Mouse (Mus musculus) hindbrain, embryonic 15.5 days (tissue): ENCODE measurements around the gene Gm12695. TPM values are rescaled to one million over a fixed set of nuclear protein-coding genes. Genes with fewer than 3 reads are reported as not detected.

ENCODE experiments used
- ATAC-seq: fragments of 200-750 bp; cut with Nextera tagmentation; 2 replicates; pipeline ENCODE4 v1.8.0; 2017; ENCODE audit warnings: low read depth, moderate number of reproducible peaks, moderate TSS enrichment; ENCODE audit not compliant: low FRiP score
- H3K27ac ChIP-seq: fragments of 300-500 bp; sonication (generic); replicated peaks from 2 replicates; pipeline ENCODE4 v1.5.1; 2015; ENCODE audit warnings: mild to moderate bottlenecking, inconsistent platforms
- H3K27me3 ChIP-seq: fragments of 300-500 bp; sonication (generic); 2 replicates; pipeline ENCODE4 v1.6.1; 2015; ENCODE audit warnings: control low read depth, inconsistent platforms
- H3K36me3 ChIP-seq: fragments of 300-500 bp; sonication (generic); 2 replicates; pipeline ENCODE4 v1.6.1; 2015; ENCODE audit warnings: control low read depth, inconsistent platforms
- H3K4me1 ChIP-seq: fragments of 300-500 bp; sonication (generic); replicated peaks from 2 replicates; pipeline ENCODE4 v1.6.1; 2015; ENCODE audit warnings: control low read depth, inconsistent platforms
- H3K4me2 ChIP-seq: fragments of 300-500 bp; sonication (generic); 2 replicates; pipeline ENCODE4 v1.6.1; 2015; ENCODE audit warnings: moderate library complexity, mild to moderate bottlenecking, inconsistent platforms
- H3K4me3 ChIP-seq: fragments of 300-500 bp; sonication (generic); 2 replicates; pipeline ENCODE4 v1.5.1; 2015; ENCODE audit warnings: mild to moderate bottlenecking, inconsistent platforms
- H3K9ac ChIP-seq: fragments of 300-500 bp; sonication (generic); 2 replicates; pipeline ENCODE4 v1.6.1; 2015; ENCODE audit warnings: inconsistent platforms
- H3K9me3 ChIP-seq: fragments of 300-500 bp; sonication (generic); 2 replicates; pipeline ENCODE4 v1.6.1; 2016; ENCODE audit warnings: control low read depth, inconsistent platforms
- WGBS: fragments of 180-500 bp; shearing (Covaris S2); methylation state at CpG from one replicate; pipeline ENCODE4 v1.1.7; 2015; 5-methylcytosine and 5-hydroxymethylcytosine counted together
- polyA plus RNA-seq: library from polyadenylated mRNA; unstranded; fragments of >200 nt; fragmentation: Nextera tagmentation; extraction: Ambion mirVana; gene quantifications from 2 replicates; pipeline ENCODE4 v1.2.1, GENCODE M21; 2015

The Gm12695 gene
- polyA plus RNA-seq, 1 experiment from 2014 or later: not detected

- H3K36me3 ChIP-seq: no peaks in the 10 kb centered on the region
- 95% methylated on average over 3 of the region's 3 CpGs for WGBS
Measured at GRCm38 (mm10) chr4:96740472-96740871, 44.5 kb downstream of the Gm12695 start.

GRCm38 (mm10) chr4:96729256-96729655, 55.7 kb downstream of the Gm12695 start:
- no peak for ATAC-seq
- no peaks in the 10 kb centered on the region for H3K9me3 ChIP-seq
- no peak overlapping the region for H3K4me3 ChIP-seq
- no peak overlapping the region for H3K4me2 ChIP-seq
- H3K27me3 ChIP-seq: no peaks in the 10 kb centered on the region
- H3K9ac ChIP-seq: no peak overlapping the region
- no peaks in the 10 kb centered on the region for H3K36me3 ChIP-seq
- H3K4me1 ChIP-seq: no peaks in the 10 kb centered on the region
- no peak overlapping the region for H3K27ac ChIP-seq
- 69% methylated on average over 4 of the region's 4 CpGs for WGBS

More at GRCm38 (mm10) chr4:96740472-96740871, 44.5 kb downstream of the Gm12695 start:
- Histone ChIP-seq H3K4me1 (no peaks in the 10 kb centered on the region), H3K27me3 (no peaks in the 10 kb centered on the region), H3K4me3 (no peak overlapping the region), H3K4me2 (no peak overlapping the region), H3K27ac (no peak overlapping the region), H3K9me3 (no peaks in the 10 kb centered on the region), H3K9ac (no peak overlapping the region)
- no peak for ATAC-seq

- Histone ChIP-seq H3K4me2 (no peak overlapping the region), H3K4me3 (no peak overlapping the region), H3K9ac (no peak overlapping the region), H3K27ac (no peak overlapping the region), H3K9me3 (no peaks in the 10 kb centered on the region), H3K4me1 (no peaks in the 10 kb centered on the region), H3K27me3 (no peaks in the 10 kb centered on the region), H3K36me3 (no peaks in the 10 kb centered on the region)
- WGBS: 78% methylated on average over 3 of the region's 3 CpGs
- ATAC-seq: no peak
Measured at GRCm38 (mm10) chr4:96728211-96728610, 56.8 kb downstream of the Gm12695 start.

GRCm38 (mm10) chr4:96725415-96726055, 59.5 kb downstream of the Gm12695 start:
- no peaks in the 10 kb centered on the region for H3K27me3 ChIP-seq
- WGBS: 67% methylated on average over 5 of the region's 5 CpGs
- ATAC-seq: no peak
- H3K4me2 ChIP-seq: no peak overlapping the region
- no peak overlapping the region for H3K4me3 ChIP-seq
- no peaks in the 10 kb centered on the region for H3K9me3 ChIP-seq
- H3K9ac ChIP-seq: no peak overlapping the region
- no peak overlapping the region for H3K27ac ChIP-seq
- H3K4me1 ChIP-seq: no peaks in the 10 kb centered on the region
- H3K36me3 ChIP-seq: no peaks in the 10 kb centered on the region

GRCm38 (mm10) chr4:96722301-96722700, 62.7 kb downstream of the Gm12695 start:
- 84% methylated on average over 2 of the region's 2 CpGs for WGBS
- Histone ChIP-seq H3K4me1 (no peaks in the 10 kb centered on the region), H3K36me3 (no peaks in the 10 kb centered on the region), H3K9me3 (no peaks in the 10 kb centered on the region), H3K4me3 (no peak overlapping the region), H3K27me3 (no peaks in the 10 kb centered on the region), H3K4me2 (no peak overlapping the region), H3K9ac (no peak overlapping the region), H3K27ac (no peak overlapping the region)
- ATAC-seq: no peak

- Histone ChIP-seq H3K27ac (peak overlapping the region; percentile 66), H3K27me3 (no peaks in the 10 kb centered on the region), H3K9me3 (no peaks in the 10 kb centered on the region), H3K4me3 (no peak overlapping the region), H3K36me3 (no peaks in the 10 kb centered on the region), H3K4me1 (no peaks in the 10 kb centered on the region), H3K9ac (no peak overlapping the region), H3K4me2 (no peak overlapping the region)
- WGBS: 15% methylated on average over 4 of the region's 4 CpGs
- ATAC-seq: peak; percentile 93
Measured at GRCm38 (mm10) chr4:96718977-96719966, 65.7 kb downstream of the Gm12695 start.

GRCm38 (mm10) chr4:96718503-96718902, 66.5 kb downstream of the Gm12695 start:
- Histone ChIP-seq H3K9ac (no peak overlapping the region), H3K36me3 (no peaks in the 10 kb centered on the region), H3K4me2 (no peak overlapping the region), H3K4me1 (no peaks in the 10 kb centered on the region), H3K27me3 (no peaks in the 10 kb centered on the region), H3K27ac (peak overlapping the region; percentile 66), H3K9me3 (no peaks in the 10 kb centered on the region), H3K4me3 (no peak overlapping the region)
- ATAC-seq: no peak

- WGBS: 50% methylated on average over 2 of the region's 2 CpGs
- Histone ChIP-seq H3K36me3 (no peaks in the 10 kb centered on the region), H3K4me3 (no peak overlapping the region), H3K4me2 (no peak overlapping the region), H3K9ac (no peak overlapping the region), H3K27me3 (no peaks in the 10 kb centered on the region), H3K4me1 (no peaks in the 10 kb centered on the region), H3K9me3 (no peaks in the 10 kb centered on the region), H3K27ac (0 out of 2 replicates have a peak overlapping the region, but pooled peaks have one; percentile 6)
- ATAC-seq: 0 out of 2 replicates have a peak, but pooled peaks have one; percentile 27
Measured at GRCm38 (mm10) chr4:96705281-96705951, 79.6 kb downstream of the Gm12695 start.

- Histone ChIP-seq H3K9ac (no peak overlapping the region), H3K36me3 (no peaks in the 10 kb centered on the region), H3K27ac (peak overlapping the region; percentile 75), H3K4me2 (peak overlapping the region; percentile 13; the same call in 1 of the 2 replicates), H3K4me1 (peaks cover 17% of the 10 kb centered on the region), H3K4me3 (no peak overlapping the region), H3K9me3 (no peaks in the 10 kb centered on the region), H3K27me3 (no peaks in the 10 kb centered on the region)
- 39% methylated on average over 5 of the region's 5 CpGs for WGBS
- no peak for ATAC-seq
Measured at GRCm38 (mm10) chr4:96698218-96698561, 86.8 kb downstream of the Gm12695 start.

GRCm38 (mm10) chr4:96697511-96698217, 87.3 kb downstream of the Gm12695 start:
- ATAC-seq: peak; percentile 86
- WGBS: 29% methylated on average over 15 of the region's 15 CpGs

GRCm38 (mm10) chr4:96696614-96697360, 88.2 kb downstream of the Gm12695 start:
- H3K36me3 ChIP-seq: no peaks in the 10 kb centered on the region
- H3K4me2 ChIP-seq: peak overlapping the region; percentile 49
- peak overlapping the region; percentile 75 for H3K27ac ChIP-seq
- H3K27me3 ChIP-seq: no peaks in the 10 kb centered on the region
- H3K9me3 ChIP-seq: no peaks in the 10 kb centered on the region
- peaks cover 17% of the 10 kb centered on the region for H3K4me1 ChIP-seq
- WGBS: 27% methylated on average over 13 of the region's 13 CpGs
- ATAC-seq: peak; percentile 85
- no peak overlapping the region for H3K4me3 ChIP-seq
- H3K9ac ChIP-seq: no peak overlapping the region

More at GRCm38 (mm10) chr4:96697511-96698217, 87.3 kb downstream of the Gm12695 start:
- Histone ChIP-seq H3K27ac (peak overlapping the region; percentile 75), H3K36me3 (no peaks in the 10 kb centered on the region), H3K4me1 (peaks cover 17% of the 10 kb centered on the region), H3K9me3 (no peaks in the 10 kb centered on the region), H3K27me3 (no peaks in the 10 kb centered on the region), H3K4me2 (peak overlapping the region; percentile 13; the same call in 1 of the 2 replicates), H3K4me3 (no peak overlapping the region), H3K9ac (no peak overlapping the region)
